Mouse (Mus musculus): ENCODE measurements at regions not wholly inside any gene's neighbourhood (a gene's known extent, or its start where the extent isn't known, plus 50 kb on each side); places are given as distances from the start of the nearest gene placed in this dataset.

- TF ChIP-seq POLR2A (IDR thresholded peaks at IDR 0.05; ENCODE audit: borderline replicate concordance, insufficient read depth, low read length) (no peak), CTCF (IDR thresholded peaks at IDR 0.05; ENCODE audit: borderline replicate concordance, insufficient read depth, low read depth, low read length) (no peak)
- H3K4me3 ChIP-seq (replicated peaks; ENCODE audit: insufficient read depth, low read depth, low read length): no peak overlapping the region
- no peaks in the 10 kb centered on the region; the same call in 1 of the 2 replicates for H3K27me3 ChIP-seq (ENCODE audit: control insufficient read depth, insufficient read depth, low read length)
- no peak overlapping the region for H3K27ac ChIP-seq (ENCODE audit: insufficient read depth, low read length)
- 92% methylated on average over 5 of the region's 5 CpGs for WGBS
- H3K4me1 ChIP-seq (ENCODE audit: control insufficient read depth, insufficient read depth, low read length): no peaks in the 10 kb centered on the region
- DNase-seq: no peak
Measured at GRCm38 (mm10) chr12:107146608-107147121, 341.8 kb upstream of the 3110018I06Rik start.

GRCm38 (mm10) chr12:107148451-107148850 lies 340.0 kb upstream of the 3110018I06Rik start:
- 77% methylated on average over 8 of the region's 8 CpGs for WGBS

GRCm38 (mm10) chr12:107151089-107151488 lies 337.3 kb upstream of the 3110018I06Rik start:
- no peaks in the 10 kb centered on the region for H3K4me1 ChIP-seq (ENCODE audit: control insufficient read depth, insufficient read depth, low read length)
- no peak overlapping the region for H3K27ac ChIP-seq (ENCODE audit: insufficient read depth, low read length)
- no peaks in the 10 kb centered on the region; the same call in 1 of the 2 replicates for H3K27me3 ChIP-seq (ENCODE audit: control insufficient read depth, insufficient read depth, low read length)
- no peak overlapping the region for H3K4me3 ChIP-seq (replicated peaks; ENCODE audit: insufficient read depth, low read depth, low read length)
- WGBS: 81% methylated on average over 5 of the region's 5 CpGs
- no peak for DNase-seq
- TF ChIP-seq POLR2A (IDR thresholded peaks at IDR 0.05; ENCODE audit: borderline replicate concordance, insufficient read depth, low read length): no peak

More at GRCm38 (mm10) chr12:107148451-107148850, 340.0 kb upstream of the 3110018I06Rik start:
- H3K27me3 ChIP-seq (ENCODE audit: control insufficient read depth, insufficient read depth, low read length): no peaks in the 10 kb centered on the region; the same call in 1 of the 2 replicates
- no peak overlapping the region for H3K27ac ChIP-seq (ENCODE audit: insufficient read depth, low read length)
- no peak for DNase-seq
- TF ChIP-seq CTCF (IDR thresholded peaks at IDR 0.05; ENCODE audit: borderline replicate concordance, insufficient read depth, low read depth, low read length): no peak
- no peak for TF ChIP-seq POLR2A (IDR thresholded peaks at IDR 0.05; ENCODE audit: borderline replicate concordance, insufficient read depth, low read length)
- no peaks in the 10 kb centered on the region for H3K4me1 ChIP-seq (ENCODE audit: control insufficient read depth, insufficient read depth, low read length)
- H3K4me3 ChIP-seq (replicated peaks; ENCODE audit: insufficient read depth, low read depth, low read length): no peak overlapping the region

GRCm38 (mm10) chr12:107154668-107155067 lies 333.8 kb upstream of the 3110018I06Rik start:
- peaks cover 4% of the 10 kb centered on the region for H3K4me1 ChIP-seq (ENCODE audit: control insufficient read depth, insufficient read depth, low read length)
- DNase-seq: no peak
- H3K4me3 ChIP-seq (replicated peaks; ENCODE audit: insufficient read depth, low read depth, low read length): no peak overlapping the region
- no peak for TF ChIP-seq POLR2A (IDR thresholded peaks at IDR 0.05; ENCODE audit: borderline replicate concordance, insufficient read depth, low read length)
- TF ChIP-seq CTCF (IDR thresholded peaks at IDR 0.05; ENCODE audit: borderline replicate concordance, insufficient read depth, low read depth, low read length): no peak
- WGBS: 92% methylated on average over 2 of the region's 2 CpGs
- no peaks in the 10 kb centered on the region; the same call in 1 of the 2 replicates for H3K27me3 ChIP-seq (ENCODE audit: control insufficient read depth, insufficient read depth, low read length)
- no peak overlapping the region for H3K27ac ChIP-seq (ENCODE audit: insufficient read depth, low read length)

- 86% methylated on average over 8 of the region's 8 CpGs for WGBS
- Histone ChIP-seq H3K27me3 (ENCODE audit: control insufficient read depth, insufficient read depth, low read length) (no peaks in the 10 kb centered on the region), H3K27ac (ENCODE audit: insufficient read depth, low read length) (no peak overlapping the region), H3K4me1 (ENCODE audit: control insufficient read depth, insufficient read depth, low read length) (peaks cover 10% of the 10 kb centered on the region), H3K4me3 (replicated peaks; ENCODE audit: insufficient read depth, low read depth, low read length) (no peak overlapping the region)
- no peak for TF ChIP-seq POLR2A (IDR thresholded peaks at IDR 0.05; ENCODE audit: borderline replicate concordance, insufficient read depth, low read length)
- TF ChIP-seq CTCF (IDR thresholded peaks at IDR 0.05; ENCODE audit: borderline replicate concordance, insufficient read depth, low read depth, low read length): no peak
- no peak for DNase-seq
Measured at GRCm38 (mm10) chr12:107156791-107157428, 331.5 kb upstream of the 3110018I06Rik start.

- TF ChIP-seq POLR2A (IDR thresholded peaks at IDR 0.05; ENCODE audit: borderline replicate concordance, insufficient read depth, low read length): no peak
- no peak for TF ChIP-seq CTCF (IDR thresholded peaks at IDR 0.05; ENCODE audit: borderline replicate concordance, insufficient read depth, low read depth, low read length)
- H3K4me1 ChIP-seq (ENCODE audit: control insufficient read depth, insufficient read depth, low read length): peaks cover 10% of the 10 kb centered on the region
- DNase-seq: no peak
- no peak overlapping the region for H3K4me3 ChIP-seq (replicated peaks; ENCODE audit: insufficient read depth, low read depth, low read length)
- no peak overlapping the region for H3K27ac ChIP-seq (ENCODE audit: insufficient read depth, low read length)
- no peaks in the 10 kb centered on the region for H3K27me3 ChIP-seq (ENCODE audit: control insufficient read depth, insufficient read depth, low read length)
- 93% methylated on average over 5 of the region's 5 CpGs for WGBS
Measured at GRCm38 (mm10) chr12:107159126-107159525, 329.3 kb upstream of the 3110018I06Rik start.

- no peak for TF ChIP-seq POLR2A (IDR thresholded peaks at IDR 0.05; ENCODE audit: borderline replicate concordance, insufficient read depth, low read length)
- TF ChIP-seq CTCF (IDR thresholded peaks at IDR 0.05; ENCODE audit: borderline replicate concordance, insufficient read depth, low read depth, low read length): no peak
- Histone ChIP-seq H3K4me3 (replicated peaks; ENCODE audit: insufficient read depth, low read depth, low read length) (no peak overlapping the region), H3K4me1 (ENCODE audit: control insufficient read depth, insufficient read depth, low read length) (peaks cover 10% of the 10 kb centered on the region), H3K27ac (ENCODE audit: insufficient read depth, low read length) (no peak overlapping the region), H3K27me3 (ENCODE audit: control insufficient read depth, insufficient read depth, low read length) (no peaks in the 10 kb centered on the region)
- WGBS: 34% methylated on average over 7 of the region's 7 CpGs
- DNase-seq: peak in 1 of 2 experiments; percentile 26
Measured at GRCm38 (mm10) chr12:107160137-107160536, 328.3 kb upstream of the 3110018I06Rik start.

GRCm38 (mm10) chr12:107160628-107161027 lies 327.8 kb upstream of the 3110018I06Rik start:
- WGBS: 86% methylated on average over 6 of the region's 6 CpGs
- TF ChIP-seq POLR2A (IDR thresholded peaks at IDR 0.05; ENCODE audit: borderline replicate concordance, insufficient read depth, low read length) (no peak), CTCF (IDR thresholded peaks at IDR 0.05; ENCODE audit: borderline replicate concordance, insufficient read depth, low read depth, low read length) (no peak)
- Histone ChIP-seq H3K4me3 (replicated peaks; ENCODE audit: insufficient read depth, low read depth, low read length) (no peak overlapping the region), H3K4me1 (ENCODE audit: control insufficient read depth, insufficient read depth, low read length) (peaks cover 10% of the 10 kb centered on the region), H3K27me3 (ENCODE audit: control insufficient read depth, insufficient read depth, low read length) (no peaks in the 10 kb centered on the region), H3K27ac (ENCODE audit: insufficient read depth, low read length) (no peak overlapping the region)
- DNase-seq: no peak

Measured in cerebellum, adult 2 months (tissue).